Mouse (Mus musculus): ENCODE measurements around the gene Hdgfl3.

- TF ChIP-seq POLR2A (IDR thresholded peaks at IDR 0.05; ENCODE audit: insufficient read length, low read depth) (no peak), E2F4 (IDR thresholded peaks at IDR 0.05; ENCODE audit: insufficient read depth) (no peak)
These were observed 82.6 kb downstream of the Hdgfl3 start for GRCm38 (mm10) chr7:81851706-81852105.

Measured in myocyte (in vitro differentiated cells).